Mouse (Mus musculus) E14TG2a.4 (cell line): ENCODE data around the gene H2-Ob.

Source experiments
- H3K27me3 ChIP-seq: 2 replicates; pipeline ENCODE4 v1.6.1; 2014; ENCODE audit warnings: low read length, control low read depth; ENCODE audit not compliant: insufficient read depth
- H3K36me3 ChIP-seq: 2 replicates; pipeline ENCODE4 v1.6.1; 2014; ENCODE audit warnings: low read length, control low read depth; ENCODE audit not compliant: insufficient read depth
- H3K4me1 ChIP-seq: replicated peaks from 2 replicates; pipeline ENCODE4 v1.6.1; 2014; ENCODE audit warnings: low read depth, low read length, control low read depth
- H3K4me3 ChIP-seq: replicated peaks from 2 replicates; pipeline ENCODE4 v1.5.1; 2014; ENCODE audit warnings: mild to moderate bottlenecking, low read length
- H3K9me3 ChIP-seq: 2 replicates; pipeline ENCODE4 v1.6.1; 2014; ENCODE audit warnings: low read length, control low read depth
- CTCF ChIP-seq: conservative IDR thresholded peaks from 2 replicates; pipeline ENCODE4 v1.5.1; 2014; ENCODE audit warnings: low read length
- NANOG ChIP-seq: IDR thresholded peaks from 2 replicates; pipeline ENCODE4 v1.6.1; 2014; ENCODE audit warnings: borderline replicate concordance, low read length, mixed read lengths
- POU5F1 ChIP-seq: IDR thresholded peaks from 2 replicates; pipeline ENCODE4 v1.6.1; 2014; ENCODE audit warnings: low read length, borderline replicate concordance

H2-Ob gene

DNA sequence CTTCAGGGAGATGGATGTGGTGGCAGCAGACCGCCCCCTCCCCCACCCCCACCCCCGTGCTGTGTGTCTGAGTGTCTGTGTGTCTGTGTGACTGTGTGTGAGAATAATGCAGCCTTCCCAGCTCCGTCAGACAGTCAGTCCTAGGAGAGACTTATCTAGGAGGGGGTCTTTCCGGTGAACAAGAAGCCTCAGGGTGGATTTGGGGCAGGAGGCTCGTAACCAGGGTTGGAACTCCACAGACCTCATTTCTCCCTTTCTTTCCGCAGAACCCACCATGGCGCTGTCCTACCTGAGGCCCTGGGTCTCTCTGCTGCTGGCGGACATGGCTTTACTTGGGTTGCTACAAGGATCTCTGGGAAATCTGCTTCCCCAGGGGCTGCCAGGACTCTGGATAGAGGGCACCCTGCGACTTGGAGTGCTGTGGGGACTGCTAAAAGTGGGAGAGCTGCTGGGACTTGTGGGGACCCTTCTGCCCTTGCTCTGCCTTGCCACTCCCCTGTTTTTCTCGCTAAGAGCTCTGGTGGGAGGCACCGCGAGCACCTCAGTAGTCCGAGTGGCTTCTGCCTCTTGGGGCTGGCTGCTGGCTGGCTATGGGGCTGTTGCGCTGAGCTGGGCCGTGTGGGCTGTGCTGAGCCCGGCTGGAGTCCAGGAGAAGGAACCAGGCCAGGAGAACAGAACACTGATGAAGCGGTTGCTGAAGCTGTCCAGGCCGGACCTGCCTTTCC lies 33.5 kb upstream of the H2-Ob start:
- 0 out of 2 replicates have a peak, but pooled peaks cover 6% of the 10 kb centered on the region for H3K9me3 ChIP-seq
- H3K36me3 ChIP-seq, result no peaks in the 10 kb centered on the region
- TF ChIP-seq NANOG (no peak), POU5F1 (no peak)
- peak overlapping the region; percentile 79 for H3K4me3 ChIP-seq
- peaks cover 22% of the 10 kb centered on the region for H3K4me1 ChIP-seq
- peaks cover 65% of the 10 kb centered on the region for H3K27me3 ChIP-seq

DNA sequence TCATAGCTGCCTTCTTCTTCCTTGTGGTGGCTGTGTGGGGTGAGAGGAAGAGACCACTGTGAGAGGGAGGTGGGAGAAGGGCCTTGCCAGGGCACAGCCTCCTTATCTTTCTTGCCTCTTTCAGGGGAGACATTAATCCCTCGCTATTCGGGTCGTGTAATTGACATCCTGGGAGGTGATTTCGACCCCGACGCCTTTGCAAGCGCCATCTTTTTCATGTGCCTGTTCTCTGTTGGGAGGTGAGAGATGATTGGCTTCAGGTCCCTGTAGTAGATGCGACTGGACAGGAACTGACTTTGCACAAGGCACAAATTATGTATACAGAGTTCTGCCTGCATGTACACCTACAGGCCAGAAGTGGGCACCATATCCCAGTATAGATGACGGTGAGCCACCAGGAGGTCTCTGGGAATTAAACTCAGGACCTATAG lies 32.9 kb upstream of the H2-Ob start:
- H3K4me3 ChIP-seq, result no peak overlapping the region
- H3K9me3 ChIP-seq, result 0 out of 2 replicates have a peak, but pooled peaks cover 4% of the 10 kb centered on the region
- no peaks in the 10 kb centered on the region for H3K36me3 ChIP-seq
- H3K27me3 ChIP-seq, result peaks cover 68% of the 10 kb centered on the region
- TF ChIP-seq NANOG (no peak), CTCF (peak; percentile 52), POU5F1 (no peak)
- peaks cover 22% of the 10 kb centered on the region for H3K4me1 ChIP-seq

DNA sequence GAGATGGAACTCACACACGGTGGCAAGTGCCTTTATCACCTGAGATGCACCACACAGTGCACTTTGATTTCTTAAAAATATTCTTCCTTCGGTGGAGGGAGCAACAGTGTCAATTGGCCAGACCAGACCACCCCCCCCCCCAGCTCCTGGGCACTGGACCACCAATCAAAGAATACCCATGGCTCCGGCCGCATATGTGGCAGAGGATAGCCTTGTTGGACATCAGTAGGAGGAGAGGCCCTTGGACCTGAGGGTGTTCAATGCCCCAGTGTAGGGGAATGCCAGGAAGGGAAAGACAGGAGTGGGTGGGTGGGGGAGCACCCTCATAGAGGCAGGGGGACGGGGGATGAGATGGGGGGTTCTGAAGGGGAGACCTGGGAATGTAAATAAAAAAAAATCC lies 32.0 kb upstream of the H2-Ob start:
- no peaks in the 10 kb centered on the region for H3K36me3 ChIP-seq
- TF ChIP-seq POU5F1, result no peak
- TF ChIP-seq NANOG, result no peak
- no peak for TF ChIP-seq CTCF
- peaks cover 24% of the 10 kb centered on the region for H3K4me1 ChIP-seq
- H3K4me3 ChIP-seq, result no peak overlapping the region
- H3K9me3 ChIP-seq, result no peaks in the 10 kb centered on the region
- H3K27me3 ChIP-seq, result peaks cover 65% of the 10 kb centered on the region

DNA sequence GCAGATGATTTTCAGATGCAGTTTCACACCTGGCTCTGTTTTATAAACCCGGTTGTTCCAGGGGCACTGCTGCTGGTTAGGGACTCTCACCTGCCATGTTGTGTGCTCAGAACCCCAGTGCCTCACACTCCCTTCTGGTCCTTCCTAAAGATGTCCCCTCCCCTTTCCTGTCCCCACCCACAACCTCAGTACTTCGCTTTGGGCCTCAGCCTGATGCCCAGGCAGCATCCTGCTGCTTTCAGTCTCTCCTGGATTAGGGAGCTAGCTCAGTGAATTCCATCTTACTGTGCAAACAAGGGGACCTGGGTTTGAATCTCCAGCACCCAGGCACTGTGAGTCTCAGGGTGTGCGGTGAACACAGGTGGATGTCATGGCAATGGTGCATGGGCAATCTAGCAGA lies 31.2 kb upstream of the H2-Ob start:
- peaks cover 67% of the 10 kb centered on the region for H3K27me3 ChIP-seq

DNA sequence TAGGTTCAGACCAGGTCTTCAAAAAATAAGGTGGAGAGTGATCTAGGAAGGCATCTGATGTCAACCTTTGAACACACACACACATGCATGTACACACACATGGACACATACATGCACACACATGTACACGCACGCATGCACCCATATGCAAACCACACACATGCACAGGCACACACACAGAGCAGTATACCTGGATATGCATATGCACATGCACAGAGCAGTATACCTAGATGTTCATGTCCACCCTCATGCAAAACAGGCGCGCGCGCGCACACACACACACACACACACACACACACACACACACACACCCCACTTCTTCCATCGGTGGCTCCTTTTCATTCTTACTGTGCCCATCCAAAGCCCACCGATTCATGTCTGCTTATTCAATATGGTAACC lies 30.8 kb upstream of the H2-Ob start:
- Histone ChIP-seq H3K36me3 (no peaks in the 10 kb centered on the region), H3K4me3 (no peak overlapping the region), H3K9me3 (peaks cover 2% of the 10 kb centered on the region), H3K4me1 (peaks cover 28% of the 10 kb centered on the region), H3K27me3 (peaks cover 67% of the 10 kb centered on the region)
- TF ChIP-seq POU5F1 (no peak), CTCF (no peak), NANOG (no peak)

More for the DNA sequence above, 31.2 kb upstream of the H2-Ob start:
- Histone ChIP-seq H3K4me1 (peaks cover 28% of the 10 kb centered on the region), H3K36me3 (no peaks in the 10 kb centered on the region), H3K4me3 (no peak overlapping the region), H3K9me3 (no peaks in the 10 kb centered on the region)
- TF ChIP-seq CTCF (no peak), NANOG (no peak), POU5F1 (no peak)

DNA sequence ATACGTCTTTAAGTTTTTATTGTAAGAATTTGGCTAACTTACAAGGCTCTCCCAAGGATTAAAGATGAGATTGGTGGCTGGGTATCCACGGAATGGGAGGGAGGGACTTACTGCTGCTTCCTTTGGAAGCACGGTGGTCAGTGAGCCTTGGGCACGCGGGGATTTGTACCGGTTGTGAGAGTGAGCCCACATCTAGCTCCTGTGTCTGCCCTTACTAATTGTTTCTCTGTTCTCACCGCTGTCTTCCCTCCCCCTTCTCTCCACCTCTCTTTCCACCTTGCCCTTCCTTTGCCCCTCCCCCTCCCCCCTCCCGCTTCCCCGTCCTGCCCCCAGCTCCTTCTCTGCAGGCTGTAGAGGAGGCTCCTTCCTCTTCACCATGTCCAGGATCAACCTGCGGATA lies 30.3 kb upstream of the H2-Ob start:
- Histone ChIP-seq H3K4me1 (peaks cover 28% of the 10 kb centered on the region), H3K4me3 (no peak overlapping the region), H3K9me3 (peaks cover 6% of the 10 kb centered on the region), H3K36me3 (no peaks in the 10 kb centered on the region), H3K27me3 (peaks cover 64% of the 10 kb centered on the region)
- TF ChIP-seq CTCF (no peak), NANOG (no peak), POU5F1 (no peak)

DNA sequence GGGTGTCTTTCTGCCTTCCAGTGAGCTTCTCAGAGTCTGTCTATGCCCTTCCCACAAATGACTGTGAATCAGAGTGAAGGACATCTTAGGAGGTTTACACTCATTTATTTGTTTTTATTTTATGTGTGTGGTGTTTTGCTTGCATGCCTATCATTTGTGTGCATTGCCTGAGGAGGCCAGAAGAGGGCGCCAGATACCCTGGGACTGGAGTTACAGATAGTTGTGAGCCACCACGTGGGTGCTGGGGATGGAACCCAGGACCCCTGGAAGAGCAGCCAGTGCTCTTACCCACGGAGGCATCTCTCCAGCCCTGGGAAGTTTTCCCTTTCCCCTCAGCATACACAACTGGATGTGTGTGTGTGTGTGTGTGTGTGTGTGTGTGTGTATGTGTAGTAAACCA lies 29.0 kb upstream of the H2-Ob start:
- Histone ChIP-seq H3K4me1 (peaks cover 25% of the 10 kb centered on the region), H3K36me3 (no peaks in the 10 kb centered on the region), H3K27me3 (peaks cover 59% of the 10 kb centered on the region), H3K9me3 (peaks cover 19% of the 10 kb centered on the region), H3K4me3 (no peak overlapping the region)
- TF ChIP-seq CTCF (peak; percentile 68), NANOG (no peak), POU5F1 (no peak)

DNA sequence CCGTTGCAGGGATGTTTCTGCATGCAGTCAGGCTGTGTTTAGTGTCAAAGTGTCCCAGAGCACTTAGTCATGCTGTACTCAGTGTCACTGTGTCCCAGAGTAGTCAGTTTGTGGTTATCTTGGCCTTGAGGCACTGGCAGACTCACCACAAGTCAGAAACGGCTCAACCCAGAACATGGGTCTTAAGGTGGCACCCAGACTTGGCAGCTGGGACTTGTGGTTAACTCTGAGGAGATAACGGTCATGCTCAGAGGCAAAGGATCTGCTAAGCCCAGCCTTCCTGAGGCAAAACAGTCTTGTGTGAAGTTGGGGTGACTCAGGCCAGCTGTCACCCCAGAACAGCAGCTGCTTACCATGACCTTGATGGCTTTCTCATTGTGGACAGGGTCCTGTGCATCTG lies 28.1 kb upstream of the H2-Ob start:
- TF ChIP-seq CTCF, result no peak
- TF ChIP-seq POU5F1, result no peak
- TF ChIP-seq NANOG, result no peak
- H3K36me3 ChIP-seq, result no peaks in the 10 kb centered on the region
- H3K27me3 ChIP-seq, result peaks cover 50% of the 10 kb centered on the region
- H3K4me3 ChIP-seq, result no peak overlapping the region
- H3K4me1 ChIP-seq, result peaks cover 16% of the 10 kb centered on the region
- H3K9me3 ChIP-seq, result peaks cover 28% of the 10 kb centered on the region

DNA sequence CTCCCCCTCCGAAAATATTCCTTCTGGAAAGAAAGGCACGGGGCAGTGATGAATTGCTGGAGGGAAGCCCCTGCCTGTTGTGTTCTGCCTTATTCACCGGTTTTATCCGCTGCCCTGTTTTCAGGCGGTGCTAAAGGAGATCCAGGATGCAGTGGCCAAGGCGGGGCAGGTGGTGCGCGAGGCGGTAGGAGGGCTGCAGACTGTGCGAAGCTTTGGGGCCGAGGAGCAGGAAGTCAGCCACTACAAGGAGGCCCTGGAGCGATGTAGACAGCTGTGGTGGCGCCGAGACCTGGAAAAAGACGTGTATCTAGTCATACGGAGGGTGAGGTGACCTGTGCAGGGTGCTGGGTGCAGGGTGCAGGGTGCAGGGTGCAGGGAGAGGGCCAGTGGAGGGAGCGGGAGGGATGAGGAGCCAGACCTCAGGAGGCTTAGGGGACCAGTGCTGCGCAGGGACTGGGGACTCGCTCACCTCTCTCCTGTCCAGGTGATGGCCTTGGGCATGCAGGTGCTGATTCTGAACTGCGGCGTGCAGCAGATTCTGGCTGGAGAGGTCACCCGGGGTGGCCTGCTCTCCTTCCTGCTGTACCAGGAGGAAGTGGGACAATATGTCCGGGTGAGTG lies 26.8 kb upstream of the H2-Ob start:
- Histone ChIP-seq H3K4me3 (peak overlapping the region; percentile 20; the same call in 1 of the 2 replicates), H3K36me3 (no peaks in the 10 kb centered on the region), H3K27me3 (peaks cover 38% of the 10 kb centered on the region), H3K9me3 (peaks cover 41% of the 10 kb centered on the region), H3K4me1 (peaks cover 14% of the 10 kb centered on the region)
- TF ChIP-seq NANOG (no peak), CTCF (no peak)
